Mouse (Mus musculus) kidney, adult 18-20 months (tissue): ENCODE measurements around the gene Rexo5.
A peak's percentile ranks its signal among the peaks of the same experiment; 100 is the strongest.

Source experiments
- DNase-seq: peaks from one replicate; pipeline ENCODE4 v3.0.0; 2021

Rexo5 gene

GRCm38 (mm10) chr7:119894818-119895544 lies 101.2 kb downstream of the Rexo5 start:
- DNase-seq: no peak

- peak; percentile 97 for DNase-seq
Observed at GRCm38 (mm10) chr7:119895639-119896512, 102.1 kb downstream of the Rexo5 start, which contains the start of the genes Lyrm1 and Dcun1d3. TSS of gene Lyrm1 (plus strand) at chr7:119895861. TSS of gene Dcun1d3 (minus strand) at chr7:119896298.

GRCm38 (mm10) chr7:119897521-119898109 lies 103.8 kb downstream of the Rexo5 start:
- DNase-seq: no peak

GRCm38 (mm10) chr7:119898247-119898856 lies 104.5 kb downstream of the Rexo5 start:
- no peak for DNase-seq
